Mouse (Mus musculus) fibroblast of lung, adult 2 months (primary cell): ENCODE results near the gene Gm7544.
A peak's percentile ranks its signal among the peaks of the same experiment; 100 is the strongest.
"Not testable (repeated sequence)": the region's sequence is repeated elsewhere in the genome, so short reads cannot be mapped to it uniquely, and the experiment has no call there.

ENCODE experiments used
- DNase-seq: peaks from one replicate; pipeline ENCODE4 v3.0.0-alpha.2; 2011; ENCODE audit warnings: low read depth

Gm7544 gene

DNA sequence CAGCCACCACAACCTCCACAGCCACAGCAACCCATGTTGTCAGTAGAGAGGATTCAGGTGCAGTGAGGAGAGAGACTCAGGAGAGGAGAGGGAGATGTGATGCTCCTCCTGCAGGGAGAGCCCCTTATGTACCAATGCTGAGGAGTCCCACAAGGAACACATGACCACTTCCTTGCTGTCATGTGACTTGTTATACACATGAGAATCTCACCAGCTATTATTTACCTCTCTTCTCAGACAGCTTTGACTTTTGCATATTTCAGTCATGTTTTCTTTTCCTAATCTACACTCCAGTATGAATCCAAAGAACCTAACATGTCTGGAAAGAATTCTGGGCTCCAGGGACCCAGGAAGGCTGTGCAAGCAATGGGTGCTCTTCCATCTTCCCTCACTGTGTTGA is at the start of gene Gm7544:
Gene Gm7544 (minus strand): TSS at position 101 of the 400 bp plus-strand sequence.
- DNase-seq, result not testable (repeated sequence)

GRCm38 (mm10) chr1:83000306-83000705 is 44.5 kb upstream of the Gm7544 start, which contains the start of gene Gm47959:
Gm47959 (plus strand) TSS chr1:83000548.
- not testable (repeated sequence) for DNase-seq

GRCm38 (mm10) chr1:82993947-82994346 is 38.1 kb upstream of the Gm7544 start:
- DNase-seq, result no peak

GRCm38 (mm10) chr1:82992093-82992492 is 36.3 kb upstream of the Gm7544 start:
- no peak for DNase-seq

DNA sequence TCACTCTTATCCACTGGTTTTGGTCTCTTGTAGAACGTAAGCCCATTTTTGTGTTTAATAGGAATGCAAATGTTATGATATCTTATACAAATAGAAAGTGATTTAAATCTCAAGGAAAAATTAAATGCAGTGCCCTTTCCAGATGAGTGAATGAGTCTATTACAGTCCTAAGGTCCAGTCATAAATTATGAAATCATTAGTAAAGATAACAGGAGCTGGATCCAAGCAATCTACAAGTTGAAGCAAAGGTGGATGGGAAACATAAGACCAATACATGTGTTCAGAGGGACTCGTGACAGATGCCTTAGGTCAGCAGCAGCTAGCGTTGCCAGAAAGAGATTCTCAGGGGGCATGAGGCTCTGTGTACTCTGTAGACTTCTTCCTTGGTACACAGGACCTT is 35.8 kb upstream of the Gm7544 start:
- DNase-seq, result no peak

DNA sequence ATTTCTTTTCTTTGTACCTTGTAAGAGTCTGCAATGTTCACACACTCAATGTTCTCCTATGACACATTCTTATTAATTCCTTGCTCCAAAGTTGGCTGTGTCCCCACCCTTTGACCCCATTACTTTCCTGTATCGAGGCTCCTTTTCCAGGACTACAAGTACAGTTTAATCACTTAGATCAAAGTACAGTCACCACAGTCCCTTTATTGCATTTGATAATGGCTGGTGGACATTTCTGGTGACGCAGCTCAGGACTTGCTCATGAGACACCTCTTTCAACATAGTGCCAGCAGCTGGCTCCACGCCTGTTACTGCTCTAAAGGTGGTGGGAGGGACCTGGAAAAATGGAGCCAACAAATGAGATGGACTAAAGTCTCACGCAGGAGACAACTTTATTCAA is 35.2 kb upstream of the Gm7544 start:
- no peak for DNase-seq

GRCm38 (mm10) chr1:82987530-82988198 is 31.9 kb upstream of the Gm7544 start:
- DNase-seq, result peak; percentile 62

DNA sequence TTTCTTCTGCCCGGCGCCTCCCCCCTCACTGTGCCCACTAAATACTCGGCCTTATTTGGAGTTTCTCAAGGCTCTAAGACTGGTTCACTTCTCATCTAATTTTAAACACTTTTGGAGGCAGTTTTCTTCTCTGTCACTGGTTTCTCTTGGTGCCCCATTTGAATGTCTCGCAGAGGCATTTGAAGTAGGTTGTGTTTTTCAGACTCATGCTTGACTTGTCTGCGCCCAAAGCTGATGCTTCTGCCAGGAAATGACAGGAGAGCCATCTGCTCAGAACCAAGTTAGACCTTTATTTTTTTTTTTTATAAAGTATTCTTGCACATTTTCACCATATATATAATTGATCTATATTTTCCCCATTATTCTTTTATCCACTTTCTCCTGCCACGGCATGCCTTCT is 30.9 kb upstream of the Gm7544 start:
- no peak for DNase-seq

GRCm38 (mm10) chr1:82977840-82978239 is 22.0 kb upstream of the Gm7544 start:
- no peak for DNase-seq

- DNase-seq, result no peak
These were observed 19.9 kb upstream of the Gm7544 start for GRCm38 (mm10) chr1:82975750-82976149.

DNA sequence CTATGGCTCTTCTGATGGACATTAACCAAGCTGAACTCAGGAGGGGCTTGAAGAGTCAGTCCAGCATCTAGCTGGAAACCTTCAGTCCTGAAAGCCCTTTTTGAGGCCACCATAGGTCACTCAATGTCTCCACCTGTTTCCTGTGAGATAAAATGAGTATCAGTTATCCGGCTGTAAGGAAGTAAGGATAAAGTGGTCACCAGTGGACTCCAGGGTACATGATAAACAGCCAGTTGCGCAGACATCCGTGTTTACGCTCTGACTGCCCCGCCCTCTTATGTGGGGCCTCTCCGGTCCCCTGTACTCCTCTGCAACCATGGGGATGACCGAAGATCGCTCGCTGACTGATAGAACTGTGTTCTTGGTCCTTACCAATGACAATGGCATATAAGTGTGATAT is 18.5 kb upstream of the Gm7544 start:
- DNase-seq, result no peak

GRCm38 (mm10) chr1:82973901-82974300 is 18.1 kb upstream of the Gm7544 start:
- DNase-seq, result no peak

- DNase-seq, result no peak
These were observed 17.4 kb upstream of the Gm7544 start for GRCm38 (mm10) chr1:82973244-82973643.

DNA sequence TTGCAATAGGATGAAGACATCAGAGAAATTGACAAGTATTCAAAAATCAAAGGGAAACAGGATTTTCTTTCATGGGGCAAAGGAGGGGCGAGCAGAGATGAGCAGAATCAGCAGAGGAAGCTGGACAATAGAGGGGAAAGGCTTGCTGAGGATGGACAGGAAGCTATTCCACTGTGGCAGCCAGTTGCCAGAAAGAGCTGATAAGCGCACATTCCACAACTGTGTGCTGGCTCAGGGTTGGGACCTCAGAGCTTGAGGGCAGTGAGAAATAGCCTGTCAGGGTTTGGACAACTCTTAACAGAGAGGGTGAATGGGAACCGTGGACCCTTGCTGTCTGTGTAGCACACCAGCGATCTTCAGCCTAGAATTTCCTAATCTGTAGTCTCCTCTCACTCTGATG is 16.2 kb upstream of the Gm7544 start:
- DNase-seq, result no peak

- DNase-seq, result no peak
These were observed 10.6 kb upstream of the Gm7544 start for GRCm38 (mm10) chr1:82966413-82966812.

- DNase-seq, result no peak
These were observed 4.1 kb upstream of the Gm7544 start, which contains the start of gene Gm47955 for GRCm38 (mm10) chr1:82959870-82960385. Gm47955 (plus strand) TSS chr1:82960286.

DNA sequence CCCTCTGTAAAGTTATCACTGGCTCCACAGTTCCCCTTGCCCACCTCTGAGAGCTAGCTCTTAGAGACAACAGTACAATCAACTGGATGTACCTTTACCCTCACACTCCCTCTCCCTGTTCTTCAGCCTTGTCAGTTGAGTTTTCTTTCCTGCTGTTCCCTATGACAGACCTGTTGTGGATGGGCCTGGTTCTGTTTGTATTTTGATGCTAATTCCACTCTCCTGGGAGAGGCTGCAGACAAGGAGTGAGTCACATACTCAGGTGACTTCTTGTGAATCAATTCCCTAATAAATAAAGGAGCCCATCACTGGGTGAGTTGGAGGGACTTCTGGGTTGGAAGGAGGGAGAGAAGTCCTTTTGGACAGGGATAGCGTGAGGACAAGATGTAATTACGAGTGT is 7.2 kb downstream of the Gm7544 start:
- no peak for DNase-seq

GRCm38 (mm10) chr1:82946029-82946428 is 9.8 kb downstream of the Gm7544 start:
- not testable (repeated sequence) for DNase-seq

- DNase-seq, result not testable (repeated sequence)
These were observed 12.5 kb downstream of the Gm7544 start, which contains the start of gene A030003K21Rik for GRCm38 (mm10) chr1:82943295-82943694. A030003K21Rik (minus strand) TSS chr1:82943388.

- DNase-seq, result not testable (repeated sequence)
These were observed 13.3 kb downstream of the Gm7544 start for GRCm38 (mm10) chr1:82942505-82942904.

GRCm38 (mm10) chr1:82938666-82939065 is 17.1 kb downstream of the Gm7544 start:
- no peak for DNase-seq

- not testable (repeated sequence) for DNase-seq
These were observed 24.5 kb downstream of the Gm7544 start, which contains the start of gene Gm6217 for GRCm38 (mm10) chr1:82931326-82931725. Gm6217 (minus strand) TSS chr1:82931399.

GRCm38 (mm10) chr1:82930558-82930957 is 25.3 kb downstream of the Gm7544 start:
- DNase-seq, result not testable (repeated sequence)

GRCm38 (mm10) chr1:82924650-82925049 is 31.2 kb downstream of the Gm7544 start, which contains the start of gene A030014E15Rik:
A030014E15Rik (plus strand) TSS chr1:82924917.
- DNase-seq, result no peak
